Mouse (Mus musculus): ENCODE data around the gene Pygo2. TPM values are rescaled to one million over a fixed set of nuclear protein-coding genes. Genes with fewer than 3 reads are reported as not detected.

Gene Pygo2
- total RNA-seq, 2 experiments from 2014 or later, result 9.2 to 11.1 TPM

GRCm38 (mm10) chr3:89392871-89393311 is 37.1 kb upstream of the Pygo2 start:
- peak; percentile 51 for DNase-seq

- peak; percentile 99 for DNase-seq
These were observed 36.4 kb upstream of the Pygo2 start for GRCm38 (mm10) chr3:89393605-89394004.

- peak; percentile 88 for DNase-seq
These were observed 35.8 kb upstream of the Pygo2 start, which contains the start of gene Zbtb7b for GRCm38 (mm10) chr3:89394006-89394893. Gene Zbtb7b (minus strand): TSS chr3:89394776.

- DNase-seq, result peak; percentile 86
These were observed 35.1 kb upstream of the Pygo2 start for GRCm38 (mm10) chr3:89394894-89395256.

- no peak for DNase-seq
These were observed 34.6 kb upstream of the Pygo2 start for GRCm38 (mm10) chr3:89395419-89395805.

GRCm38 (mm10) chr3:89395806-89396653 is 34.0 kb upstream of the Pygo2 start:
- peak; percentile 49 for DNase-seq

- no peak for DNase-seq
These were observed 33.4 kb upstream of the Pygo2 start for GRCm38 (mm10) chr3:89396654-89397005.

- no peak for DNase-seq
These were observed 28.7 kb upstream of the Pygo2 start for GRCm38 (mm10) chr3:89401329-89401728.

GRCm38 (mm10) chr3:89402693-89403092 is 27.3 kb upstream of the Pygo2 start, which contains the start of gene Lenep:
Gene Lenep (minus strand): TSS chr3:89402793.
- DNase-seq, result no peak

GRCm38 (mm10) chr3:89406887-89407286 is 23.1 kb upstream of the Pygo2 start:
- DNase-seq, result peak; percentile 54

- DNase-seq, result no peak
These were observed 21.6 kb upstream of the Pygo2 start for GRCm38 (mm10) chr3:89408448-89408847.

GRCm38 (mm10) chr3:89409701-89410100 is 20.3 kb upstream of the Pygo2 start:
- no peak for DNase-seq

- no peak for DNase-seq
These were observed 19.1 kb upstream of the Pygo2 start for GRCm38 (mm10) chr3:89410864-89411263.

- DNase-seq, result peak; percentile 98
These were observed 18.3 kb upstream of the Pygo2 start, which contains the start of gene Flad1 for GRCm38 (mm10) chr3:89411490-89412393. Gene Flad1 (minus strand): TSS chr3:89411870.

GRCm38 (mm10) chr3:89416158-89416557 is 13.9 kb upstream of the Pygo2 start:
- DNase-seq, result no peak

- no peak for DNase-seq
These were observed 12.9 kb upstream of the Pygo2 start for GRCm38 (mm10) chr3:89417131-89417530.

- no peak for DNase-seq
These were observed 12.2 kb upstream of the Pygo2 start for GRCm38 (mm10) chr3:89417840-89418169.

GRCm38 (mm10) chr3:89418170-89418860 is 11.7 kb upstream of the Pygo2 start, which contains the start of the genes Cks1b and Shc1:
Gene Cks1b (minus strand): TSS chr3:89418383.
Gene Shc1 (plus strand): TSS chr3:89418443.
- DNase-seq, result peak; percentile 98

- peak; percentile 84 for DNase-seq
These were observed 11.2 kb upstream of the Pygo2 start for GRCm38 (mm10) chr3:89418861-89419250.

GRCm38 (mm10) chr3:89419571-89419970 is 10.4 kb upstream of the Pygo2 start:
- DNase-seq, result peak; percentile 60

- no peak for DNase-seq
These were observed 10.0 kb upstream of the Pygo2 start for GRCm38 (mm10) chr3:89419981-89420380.

All from gastrocnemius, postnatal 25 days (tissue).